Mouse (Mus musculus): Measurements from ENCODE around the gene Ykt6.

- TF ChIP-seq CTCF (IDR thresholded peaks at IDR 0.05; ENCODE audit: control insufficient read depth, insufficient read depth, insufficient read length) (no peak), MYOD1 (IDR thresholded peaks at IDR 0.05; ENCODE audit: control insufficient read depth, insufficient read length, low read depth) (no peak)
Measured at GRCm38 (mm10) chr11:5945096-5945495, 10.4 kb upstream of the Ykt6 start.

Data from C2C12 (cell line).